Mouse (Mus musculus) cerebellum, postnatal 25 days (tissue): ENCODE results near the gene Lrig1.
"Not testable (repeated sequence)": the region's sequence is repeated elsewhere in the genome, so short reads cannot be mapped to it uniquely, and the experiment has no call there.

ENCODE experiments used
- DNase-seq, 2 experiments: peaks; one replicate each; pipeline ENCODE4 v3.0.0; 2021; ENCODE audit warnings: mixed read lengths in 2 of 2

The Lrig1 gene

DNA sequence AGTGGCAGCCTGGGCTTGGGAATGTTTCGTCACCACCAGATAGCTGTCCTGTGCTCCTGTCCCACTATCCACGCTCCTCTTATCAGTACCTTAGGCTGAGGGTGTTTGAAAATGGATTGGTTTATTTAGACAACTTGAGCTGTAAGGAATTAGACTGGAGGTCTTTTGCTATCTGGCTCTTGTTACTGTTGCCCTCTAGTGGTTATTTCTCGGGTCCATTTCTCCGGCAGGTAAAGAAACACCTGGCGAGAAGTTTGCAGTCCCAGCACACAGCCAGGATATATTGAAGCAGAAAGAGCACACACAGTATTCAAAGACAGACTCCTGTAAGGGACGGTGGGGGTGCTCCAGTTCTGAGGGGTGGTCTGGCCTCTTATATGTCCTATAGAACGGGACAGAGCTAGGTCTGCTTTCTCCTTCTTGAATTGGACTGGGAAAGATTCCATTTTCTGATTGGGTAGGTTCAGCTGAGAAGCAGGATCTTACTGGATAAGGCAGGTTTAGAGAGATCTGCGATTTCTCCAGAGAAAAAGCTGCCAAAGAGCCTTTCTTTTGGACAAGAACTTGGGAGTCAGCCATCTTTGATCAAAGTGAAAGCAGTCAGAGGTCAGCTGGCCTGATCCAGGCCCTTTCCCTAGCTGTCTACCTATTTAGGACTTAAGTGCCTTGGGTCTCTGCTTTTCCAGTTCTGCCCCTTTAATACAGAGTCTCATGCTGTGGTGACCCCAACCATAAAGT is 136.6 kb downstream of the Lrig1 start:
- no peak for DNase-seq

DNA sequence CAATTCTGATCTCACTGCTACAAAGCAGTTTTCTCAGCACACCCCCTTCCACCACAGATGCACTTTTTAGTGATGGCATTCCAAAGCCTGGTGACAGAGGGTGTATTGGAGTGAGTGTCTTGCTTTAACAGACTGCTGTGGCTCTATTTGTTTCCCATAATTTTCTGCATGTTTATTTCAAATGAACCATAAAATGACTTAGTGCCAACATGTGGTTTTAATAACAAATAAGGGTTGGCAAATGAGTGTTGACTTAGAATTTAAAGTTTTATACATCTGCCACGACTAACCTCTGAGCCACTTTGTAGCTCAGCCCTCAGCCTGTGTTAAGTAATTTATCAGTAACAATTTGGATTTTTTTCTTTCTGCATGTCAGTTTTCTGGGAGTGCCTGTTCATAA is 138.6 kb downstream of the Lrig1 start:
- no peak for DNase-seq

- DNase-seq, result no peak
Observed at GRCm38 (mm10) chr6:94560896-94561295, 139.1 kb downstream of the Lrig1 start.

- not testable (repeated sequence) for DNase-seq
Observed at GRCm38 (mm10) chr6:94558603-94559002, 141.4 kb downstream of the Lrig1 start.
